Mouse (Mus musculus): ENCODE data around the gene Cbx1.

Gene Cbx1

DNA sequence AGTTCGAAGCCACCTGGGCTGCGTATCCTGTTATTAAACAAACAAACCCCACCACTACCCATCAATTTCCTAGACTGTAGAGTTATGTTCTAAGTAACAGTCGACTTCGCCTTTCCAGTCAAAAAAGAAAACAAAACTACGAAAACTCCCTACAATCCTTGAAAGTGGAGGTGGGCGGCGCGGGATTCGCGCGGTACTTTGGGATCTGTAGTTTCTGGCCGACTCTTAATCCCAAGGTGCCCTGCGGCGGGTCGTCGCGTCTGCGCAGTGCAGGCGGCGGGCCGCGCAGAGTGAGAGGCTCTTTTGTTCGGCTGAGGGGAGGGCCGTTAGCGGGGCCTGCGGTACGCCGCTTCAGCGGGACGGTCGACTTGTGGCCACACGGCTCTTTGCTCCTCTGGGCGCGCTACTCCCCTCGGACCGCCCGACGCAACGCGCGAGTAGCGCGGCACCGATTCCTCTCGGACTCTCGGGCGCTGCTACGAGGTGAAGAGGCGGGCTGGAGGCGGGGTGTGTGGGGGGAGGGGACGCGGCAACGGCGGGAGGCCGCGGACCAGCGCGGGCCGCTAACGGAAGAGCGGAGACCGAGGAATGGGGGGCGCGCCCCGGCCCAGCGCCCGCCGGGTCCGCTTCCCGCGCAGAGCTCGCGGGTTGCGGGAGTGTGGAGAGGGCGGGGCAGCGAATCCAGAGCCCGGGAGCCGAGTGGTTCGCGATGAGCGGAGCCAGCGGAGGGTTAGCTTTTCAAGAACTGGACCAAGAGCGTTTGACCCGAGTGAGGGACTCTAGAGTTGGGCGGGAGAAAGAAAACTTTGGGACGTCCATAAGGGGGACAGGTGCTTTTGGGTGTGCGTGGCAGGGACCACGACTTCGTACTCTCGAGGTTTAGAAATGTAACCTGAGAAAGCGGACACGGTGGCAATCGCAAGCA, at the start of gene Cbx1:
Cbx1 (plus strand) TSS at position 257 of the 925 bp plus-strand sequence.
- DNase-seq (ENCODE audit: low spot score), result peak; percentile 88

DNA sequence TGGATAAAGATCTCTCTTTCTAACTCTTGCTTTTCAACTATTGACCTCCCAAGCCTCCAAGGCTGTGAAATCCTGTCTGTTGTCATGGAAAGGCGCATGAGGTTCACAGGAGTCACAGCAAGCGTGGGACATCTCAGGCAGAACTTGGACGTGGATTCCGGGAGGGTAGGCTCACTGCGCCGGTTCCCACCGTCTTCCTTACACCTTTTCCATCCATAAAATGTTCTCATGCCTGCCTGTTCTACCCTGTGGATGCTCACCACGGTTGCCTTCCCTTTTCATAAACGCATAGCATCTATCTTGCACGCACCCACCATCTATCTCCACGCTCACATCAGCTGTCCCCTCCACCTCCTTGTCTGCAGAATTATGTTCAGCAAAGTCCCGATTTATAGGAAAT, 48.1 kb upstream of the Cbx1 start:
- DNase-seq (ENCODE audit: low spot score), result no peak

DNA sequence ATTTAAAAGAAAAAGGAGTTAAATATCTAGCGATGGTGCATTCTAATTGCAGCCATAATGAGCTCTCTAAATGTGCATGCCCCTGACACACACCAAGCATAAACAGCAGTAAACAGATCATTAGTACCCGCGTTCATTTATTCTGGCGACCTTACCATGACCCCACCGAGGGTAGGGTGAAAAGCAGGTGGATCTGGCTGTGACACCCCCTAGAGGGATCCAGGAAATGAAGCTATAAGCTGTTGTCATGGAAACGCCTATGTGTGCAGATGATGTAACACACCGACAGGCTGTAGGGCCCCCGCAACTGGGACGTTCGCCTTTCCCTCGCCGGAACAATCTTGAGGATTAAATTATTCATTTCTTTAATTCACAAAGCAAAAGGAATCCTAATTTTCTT, 46.9 kb upstream of the Cbx1 start:
- DNase-seq (ENCODE audit: low spot score), result no peak

DNA sequence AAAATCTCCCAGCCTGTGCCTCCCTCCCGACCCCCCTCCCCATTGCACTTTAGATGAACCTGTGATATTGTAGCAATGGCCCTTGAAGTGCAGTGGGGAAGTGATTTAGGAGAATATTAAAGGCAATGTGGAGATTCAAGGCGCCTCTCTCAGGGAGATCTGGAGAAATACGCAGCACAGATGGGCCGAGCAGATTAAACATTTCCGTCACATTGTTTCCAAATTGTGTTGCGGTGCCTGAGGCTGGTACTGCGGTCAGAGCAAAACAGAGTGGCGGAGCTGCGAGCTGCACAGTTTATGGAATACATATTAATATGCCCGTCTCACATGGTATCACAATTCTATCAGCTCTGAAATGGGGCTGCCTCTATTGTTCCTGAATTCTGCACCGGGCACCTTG, 45.9 kb upstream of the Cbx1 start:
- DNase-seq (ENCODE audit: low spot score), result no peak

DNA sequence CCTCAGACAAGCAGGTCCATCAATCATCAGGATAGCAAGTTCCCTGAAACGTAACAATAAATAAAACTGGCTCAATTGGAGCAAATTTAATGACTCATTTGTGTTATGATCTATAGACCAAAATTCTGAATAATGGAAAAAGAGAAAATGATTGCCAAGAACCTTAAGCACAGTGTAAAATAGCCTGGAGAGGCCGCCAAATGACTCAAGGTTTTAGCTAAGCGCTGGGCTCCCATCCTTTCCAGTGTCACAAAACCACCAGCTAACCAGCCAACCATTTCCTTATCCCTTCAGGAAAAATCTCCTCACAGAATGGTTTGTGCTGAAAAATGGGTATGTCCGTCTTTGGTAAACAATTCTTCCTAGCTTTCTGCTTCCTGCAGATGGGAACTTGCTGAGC, 45.0 kb upstream of the Cbx1 start:
- no peak for DNase-seq (ENCODE audit: low spot score)

DNA sequence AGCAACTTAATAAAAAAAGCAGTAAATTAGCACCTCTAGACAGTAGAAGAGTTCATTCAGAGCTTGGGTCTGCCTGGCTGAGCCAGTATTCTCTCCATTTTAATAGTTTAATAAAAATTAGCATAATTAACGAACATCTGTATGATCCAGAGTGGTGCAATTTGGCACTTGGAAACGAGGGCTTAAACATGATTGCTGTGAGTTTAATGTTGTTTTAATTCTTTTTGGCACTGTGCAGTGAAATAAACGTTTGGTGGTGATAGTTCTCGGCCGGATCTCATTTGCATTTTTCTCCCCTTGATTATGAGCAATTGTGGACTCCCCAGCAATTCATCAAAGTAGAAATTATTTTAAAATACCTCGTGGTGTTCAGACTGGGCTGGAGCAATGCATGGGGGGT, 42.3 kb upstream of the Cbx1 start:
- no peak for DNase-seq (ENCODE audit: low spot score)

DNA sequence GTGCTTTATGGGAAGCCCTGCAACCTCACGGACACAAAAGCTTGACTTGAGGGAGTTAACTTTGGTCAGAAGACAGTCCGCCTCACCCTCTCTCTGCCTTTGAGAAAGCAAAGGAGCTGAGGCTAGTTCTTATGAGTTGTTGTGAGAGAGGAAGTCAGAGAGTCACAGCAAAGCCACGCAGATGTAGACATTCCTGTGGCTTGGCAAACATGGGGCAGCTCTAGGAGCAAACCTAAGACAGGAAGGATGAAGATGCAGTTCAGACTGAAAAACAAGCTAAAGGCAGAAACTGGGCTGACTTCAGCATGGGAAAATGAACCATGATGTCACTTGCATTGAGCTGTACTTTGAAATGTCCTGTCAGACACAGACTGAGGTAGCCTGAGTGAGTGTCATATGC, 41.4 kb upstream of the Cbx1 start:
- peak; percentile 12 for DNase-seq (ENCODE audit: low spot score)

DNA sequence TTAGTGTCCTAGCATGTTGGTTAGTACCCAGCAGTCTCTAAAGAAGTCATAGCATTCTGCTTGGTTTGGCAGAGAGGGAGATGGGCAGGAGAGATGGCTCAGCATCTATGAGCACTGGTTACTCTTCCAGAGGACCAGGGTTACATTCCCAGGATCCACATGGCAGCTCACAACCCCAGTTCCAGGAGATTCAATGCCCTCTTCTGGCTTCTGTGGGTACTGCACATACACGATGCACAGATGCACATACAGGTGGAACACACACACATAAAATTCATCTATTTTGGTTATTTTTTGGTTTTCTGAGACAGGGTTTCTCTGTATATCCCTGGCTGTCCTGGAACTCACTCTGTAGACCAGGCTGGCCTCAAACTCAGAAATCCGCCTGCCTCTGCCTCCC, 33.6 kb upstream of the Cbx1 start:
- no peak for DNase-seq (ENCODE audit: low spot score)

DNA sequence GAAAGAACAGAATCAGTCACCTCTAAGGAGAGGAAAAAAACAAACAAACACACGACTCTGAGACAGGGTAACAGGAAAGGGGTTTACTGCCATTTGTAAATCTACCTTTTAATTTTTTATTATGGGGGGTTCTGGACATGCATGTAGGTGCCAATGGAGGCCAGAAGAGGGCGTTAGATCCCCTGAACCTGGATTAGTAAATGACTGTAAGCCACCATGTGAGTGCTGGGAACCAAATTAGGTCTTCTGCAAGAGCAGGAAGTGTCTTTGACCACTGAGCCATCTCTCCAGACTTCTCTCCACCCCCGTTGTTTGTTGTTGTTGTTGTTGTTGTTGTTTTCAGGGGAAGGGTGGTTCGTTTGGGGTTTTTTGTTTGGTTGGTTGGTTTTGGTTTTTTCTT, 31.5 kb upstream of the Cbx1 start:
- no peak for DNase-seq (ENCODE audit: low spot score)

DNA sequence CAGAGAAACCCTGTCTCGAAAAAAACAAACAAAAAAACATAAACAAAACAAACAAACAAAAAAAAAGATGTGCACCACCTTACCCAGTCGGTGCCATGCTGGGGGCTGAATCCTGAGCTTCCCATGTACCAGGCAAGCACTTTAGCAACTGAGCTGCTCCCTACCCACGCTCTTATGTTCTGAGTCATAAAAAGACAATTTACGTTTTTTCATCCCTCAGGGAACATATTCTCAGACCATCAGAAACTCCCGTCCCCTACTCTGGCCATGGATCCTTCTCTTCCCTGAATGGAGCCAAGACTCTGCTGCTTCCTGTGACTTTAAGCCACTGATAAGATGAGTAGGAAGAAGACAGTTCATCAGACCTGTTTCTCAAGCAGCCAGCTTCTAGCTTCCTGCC, 30.5 kb upstream of the Cbx1 start:
- no peak for DNase-seq (ENCODE audit: low spot score)

DNA sequence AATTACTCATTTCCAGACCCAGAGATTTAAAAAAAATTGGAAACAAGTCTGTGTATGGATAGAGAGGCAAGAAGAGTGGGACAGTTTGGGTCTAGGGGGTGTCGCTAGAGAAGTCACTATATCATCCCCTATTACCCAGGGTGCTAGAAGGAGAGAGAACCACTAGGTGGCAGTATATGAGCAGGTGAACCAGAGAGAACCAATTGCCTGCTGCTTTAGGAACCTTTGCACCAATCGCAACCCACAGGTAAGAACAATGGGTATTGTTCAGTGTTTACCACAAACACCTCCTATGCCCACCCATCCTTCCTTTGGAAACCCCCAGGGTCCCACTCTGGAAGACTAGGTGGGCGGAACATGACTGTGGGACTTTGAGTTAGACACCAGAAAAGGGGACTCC, 28.9 kb upstream of the Cbx1 start:
- DNase-seq (ENCODE audit: low spot score), result peak; percentile 69

DNA sequence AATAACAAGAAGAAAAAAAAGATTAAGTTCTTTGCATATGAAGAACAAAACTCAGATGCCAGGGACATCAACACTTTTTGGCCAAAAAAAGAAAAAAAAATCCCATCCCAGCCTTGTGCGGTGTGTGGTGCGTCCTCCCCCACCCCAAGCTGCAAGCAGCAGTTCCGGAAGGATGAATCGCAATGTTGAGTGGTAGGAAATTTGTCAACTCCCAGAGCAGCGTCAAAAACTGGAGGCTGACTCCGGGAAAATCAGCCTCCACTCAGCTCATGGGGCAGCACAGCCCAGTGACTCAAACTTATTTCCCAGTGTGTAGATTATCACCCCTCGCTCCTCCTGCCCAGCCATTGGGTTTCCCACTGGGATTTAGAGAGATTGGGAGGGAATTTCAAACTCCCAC, 26.9 kb upstream of the Cbx1 start:
- DNase-seq (ENCODE audit: low spot score), result no peak

DNA sequence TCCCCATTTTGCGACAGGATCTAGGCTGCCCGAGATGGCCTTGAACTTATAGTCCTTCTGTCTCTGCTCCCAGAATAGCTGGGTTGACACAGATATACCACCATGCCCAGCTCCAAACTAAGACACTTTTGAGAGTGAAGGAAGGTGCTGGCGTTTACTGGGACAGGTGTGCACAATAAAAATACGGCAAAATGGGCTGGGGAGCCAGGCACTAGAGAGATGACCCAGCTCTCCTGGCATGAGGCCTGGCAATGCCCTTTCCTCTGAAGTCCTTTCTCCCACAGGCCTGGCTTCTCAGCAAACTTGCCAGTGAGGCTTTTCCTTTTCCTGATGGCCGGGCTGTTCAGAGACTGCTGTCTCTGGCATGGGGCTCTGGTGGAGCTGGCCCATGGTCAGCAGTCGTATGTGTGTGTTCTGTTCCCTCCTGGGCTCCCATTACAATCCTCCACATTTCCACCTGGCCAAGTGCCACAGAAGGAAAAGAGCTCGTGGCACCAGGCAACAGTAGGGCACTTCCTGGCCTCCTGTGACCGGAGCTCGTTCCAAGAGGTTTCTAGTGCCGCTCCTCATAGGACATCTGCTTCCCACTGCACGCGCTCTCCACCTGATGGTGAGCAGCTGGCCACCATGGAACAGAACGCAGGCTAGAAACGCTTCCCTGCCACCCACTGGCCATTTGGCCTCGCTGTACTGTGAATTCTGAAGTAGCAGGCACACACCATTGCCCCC, 26.0 kb upstream of the Cbx1 start:
- peak; percentile 61 for DNase-seq (ENCODE audit: low spot score)

DNA sequence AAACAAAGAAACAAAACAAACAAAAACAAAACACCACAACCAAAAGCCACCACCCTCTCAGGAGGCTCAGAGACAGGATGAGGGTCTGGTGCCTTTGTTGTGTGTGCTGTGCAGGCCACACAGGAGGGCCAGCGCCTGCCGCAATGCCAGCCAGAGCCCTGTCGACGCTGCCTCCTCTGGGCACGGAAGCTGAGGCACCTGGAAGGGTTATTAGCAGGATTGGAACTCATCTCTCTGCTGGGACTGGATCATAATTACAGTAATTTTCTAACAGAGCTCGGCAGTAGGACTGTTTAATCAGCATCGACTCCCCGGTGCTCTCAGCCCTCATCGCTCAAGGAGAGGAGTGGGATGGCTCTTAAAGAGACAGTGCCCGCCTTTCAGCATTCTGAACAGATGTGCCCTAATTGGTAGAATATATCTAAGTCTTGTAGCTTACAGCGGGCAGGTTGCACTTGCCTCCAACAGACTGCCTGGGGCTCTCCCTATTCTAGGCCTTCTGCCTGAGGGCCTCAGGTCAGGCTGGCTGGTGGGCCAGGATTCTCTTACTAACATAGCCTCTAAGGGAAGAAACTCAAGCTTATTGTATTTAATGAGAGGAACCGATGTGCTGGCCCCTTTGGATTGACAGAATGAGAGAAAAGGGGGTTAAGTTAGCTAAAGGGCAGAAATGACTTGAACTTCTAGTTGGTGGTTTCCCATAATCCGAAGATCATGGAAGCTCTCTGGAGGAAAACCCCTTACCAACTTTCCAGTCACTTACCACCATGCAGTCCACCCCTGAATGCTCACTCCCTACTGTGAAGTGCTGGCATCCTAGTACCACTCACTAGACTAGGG, 24.2 kb upstream of the Cbx1 start:
- no peak for DNase-seq (ENCODE audit: low spot score)

DNA sequence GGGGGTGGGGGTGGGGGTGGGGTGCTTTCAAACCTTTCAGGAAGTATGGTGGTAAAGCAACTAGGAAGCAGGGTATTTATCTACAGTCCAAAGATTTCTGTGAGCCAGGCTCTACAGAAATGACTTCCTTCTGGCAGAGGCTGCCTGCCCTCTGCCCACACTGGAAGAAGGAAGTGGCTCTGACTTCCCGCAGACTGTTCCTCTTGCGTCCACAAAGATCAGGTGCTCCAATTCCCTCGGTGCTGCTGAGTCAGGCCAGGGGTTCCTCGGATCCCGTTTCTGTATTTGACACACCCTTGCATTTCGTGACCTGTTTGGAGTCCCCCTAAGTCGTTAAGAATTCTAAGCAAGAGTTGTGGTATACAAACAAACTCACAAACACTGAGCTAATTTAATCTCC, 23.3 kb upstream of the Cbx1 start:
- DNase-seq (ENCODE audit: low spot score), result no peak

DNA sequence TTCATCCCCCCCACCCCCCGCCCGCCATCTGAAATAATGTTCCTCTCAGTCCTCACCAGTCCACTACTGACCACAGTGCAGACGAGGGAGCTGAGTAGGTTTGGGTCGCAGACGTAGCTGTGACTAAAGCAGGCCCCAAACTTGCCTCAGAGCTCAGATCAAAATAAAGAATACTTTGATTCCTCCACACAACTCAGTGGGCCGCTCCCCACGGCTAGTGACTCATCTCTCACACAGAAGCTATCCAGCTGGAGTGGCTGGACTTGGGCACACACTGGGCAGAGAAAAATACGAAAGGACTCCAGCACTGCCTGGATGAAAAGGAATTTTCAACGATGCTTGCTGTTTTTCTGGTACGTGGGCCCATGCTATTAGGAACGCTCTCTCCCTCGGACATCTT, 22.4 kb upstream of the Cbx1 start:
- no peak for DNase-seq (ENCODE audit: low spot score)

DNA sequence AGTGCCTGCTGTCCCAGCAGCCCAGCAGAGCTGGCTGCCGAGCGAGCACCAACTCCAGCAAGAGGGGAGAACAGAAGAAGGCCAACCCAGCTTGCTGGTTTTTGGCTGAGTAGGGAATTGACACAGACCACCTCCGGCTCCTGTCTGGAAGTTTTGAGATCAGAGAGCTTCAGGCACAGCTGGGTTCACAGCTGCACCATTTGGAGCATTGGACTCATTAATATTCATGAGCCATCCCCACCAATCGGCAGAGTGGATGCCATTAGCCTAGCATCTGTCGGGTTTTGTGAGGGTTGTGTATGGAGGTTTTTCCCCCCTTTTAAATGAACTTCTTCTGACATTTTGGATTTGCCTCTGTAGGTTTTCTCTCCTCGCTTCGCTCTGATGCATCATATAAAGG, 21.8 kb upstream of the Cbx1 start:
- DNase-seq (ENCODE audit: low spot score), result no peak

DNA sequence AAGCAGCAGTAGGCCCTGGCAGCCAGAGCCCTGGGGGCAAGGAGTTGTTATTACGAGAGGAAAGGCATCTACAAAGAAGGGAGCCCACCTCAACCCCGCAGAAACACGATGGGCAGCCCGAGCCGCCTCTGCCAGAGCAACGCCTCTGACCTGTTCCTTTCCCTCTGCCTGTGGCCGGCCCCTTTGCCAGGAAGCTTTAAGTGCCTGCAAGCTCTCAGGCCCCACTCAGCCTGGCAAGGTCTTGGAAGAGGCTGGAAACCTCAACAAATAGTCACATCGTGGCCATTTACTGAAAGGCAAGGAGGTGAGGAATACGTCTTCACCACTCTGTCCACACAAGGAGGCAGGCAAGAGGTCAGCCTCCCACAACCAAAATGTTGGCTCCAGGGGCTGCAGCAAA, 20.7 kb upstream of the Cbx1 start:
- DNase-seq (ENCODE audit: low spot score), result no peak

DNA sequence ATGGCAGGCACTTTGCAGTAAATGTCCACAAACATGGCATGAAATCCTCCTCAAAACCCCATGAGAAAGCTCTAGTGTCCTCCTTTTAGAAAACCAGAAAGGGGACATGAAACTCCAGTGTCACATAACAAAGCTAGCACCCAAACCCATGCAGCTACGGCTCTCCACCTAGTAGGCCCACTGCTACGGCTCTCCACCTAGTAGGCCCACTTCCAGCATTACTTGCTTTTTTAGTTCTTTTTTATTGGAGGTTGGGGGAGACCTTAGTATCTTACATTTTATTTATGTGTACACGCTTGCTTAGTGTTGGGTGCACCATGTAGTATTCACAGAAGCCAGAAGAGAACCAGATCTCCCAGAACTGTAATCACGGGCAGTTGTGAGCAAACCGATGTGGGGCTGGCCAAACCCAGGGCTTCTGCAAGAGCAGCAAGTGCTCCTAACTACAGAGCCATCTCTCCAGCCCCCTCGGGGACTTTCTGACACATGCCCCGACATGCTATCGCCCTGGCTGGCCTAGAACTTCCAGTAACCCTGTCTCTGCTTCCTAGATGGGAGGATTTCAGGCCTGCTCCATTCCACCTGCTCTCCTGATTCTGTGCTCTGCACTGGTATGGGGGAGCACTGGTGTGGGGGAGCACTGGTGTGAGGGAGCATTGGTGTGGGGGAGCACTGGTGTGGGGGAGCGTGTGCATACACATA, 17.5 kb upstream of the Cbx1 start:
- no peak for DNase-seq (ENCODE audit: low spot score)

DNA sequence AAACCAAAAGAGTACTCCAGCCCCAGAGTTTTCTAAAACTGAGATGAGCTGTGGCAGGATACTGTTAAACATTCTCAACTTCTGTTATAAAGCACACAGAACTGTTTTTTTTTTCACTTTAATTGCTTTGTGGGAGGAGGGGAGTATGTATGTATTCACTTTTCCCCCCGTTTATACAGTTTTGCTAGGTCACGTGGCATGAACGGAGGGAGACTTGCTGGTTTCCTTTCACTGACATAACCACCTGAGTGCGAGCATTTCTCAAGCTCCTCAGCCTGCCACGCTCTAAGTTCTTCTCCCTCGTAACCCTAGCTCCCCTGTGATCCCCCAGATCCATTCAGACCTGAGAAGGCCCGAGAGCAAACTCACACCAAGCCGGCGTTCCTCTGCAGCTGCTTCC, 16.5 kb upstream of the Cbx1 start:
- no peak for DNase-seq (ENCODE audit: low spot score)

DNA sequence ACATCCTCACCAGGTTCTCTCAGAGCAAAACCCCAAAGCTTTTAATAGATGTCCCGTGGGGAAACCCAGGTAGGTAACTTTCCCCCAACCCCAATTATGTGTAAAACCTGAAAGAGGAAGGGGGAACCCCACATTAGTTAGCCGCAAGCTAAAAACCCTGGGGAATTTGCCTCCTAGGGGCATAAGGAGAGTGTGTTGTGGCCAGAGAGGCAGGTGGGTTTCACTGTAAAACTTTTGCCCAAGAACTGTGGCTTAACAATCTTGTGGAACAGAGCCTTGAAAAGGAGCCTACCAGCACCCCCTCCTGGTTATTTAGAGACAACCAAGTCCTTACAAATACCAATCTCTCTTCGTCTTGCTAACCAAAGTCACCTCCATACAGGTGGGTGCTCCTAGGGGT, 14.4 kb upstream of the Cbx1 start:
- no peak for DNase-seq (ENCODE audit: low spot score)

DNA sequence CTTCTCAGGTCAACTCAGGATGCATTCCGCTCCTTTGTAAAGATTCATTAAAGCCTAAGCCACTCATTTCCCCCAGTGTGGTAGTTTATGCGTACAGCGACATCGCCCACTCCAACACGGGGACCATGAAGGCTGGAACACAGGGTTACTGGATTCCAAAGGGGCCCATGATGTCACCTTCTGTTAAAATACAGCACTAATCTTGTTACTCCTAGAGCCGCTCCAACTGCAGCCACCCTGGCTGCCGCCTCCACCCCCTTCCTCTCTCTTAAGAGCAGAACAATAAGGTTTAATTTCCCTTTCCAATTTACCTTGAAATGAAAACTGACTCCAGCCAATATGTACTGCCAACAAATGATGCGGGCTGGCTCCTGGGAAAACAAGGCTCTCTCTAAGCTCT, 13.9 kb upstream of the Cbx1 start:
- no peak for DNase-seq (ENCODE audit: low spot score)

Data from adipocyte (in vitro differentiated cells).